Mouse (Mus musculus): ENCODE measurements at regions not wholly inside any gene's neighbourhood (a gene's known extent, or its start where the extent isn't known, plus 50 kb on each side); places are given as distances from the start of the nearest gene placed in this dataset.

DNA sequence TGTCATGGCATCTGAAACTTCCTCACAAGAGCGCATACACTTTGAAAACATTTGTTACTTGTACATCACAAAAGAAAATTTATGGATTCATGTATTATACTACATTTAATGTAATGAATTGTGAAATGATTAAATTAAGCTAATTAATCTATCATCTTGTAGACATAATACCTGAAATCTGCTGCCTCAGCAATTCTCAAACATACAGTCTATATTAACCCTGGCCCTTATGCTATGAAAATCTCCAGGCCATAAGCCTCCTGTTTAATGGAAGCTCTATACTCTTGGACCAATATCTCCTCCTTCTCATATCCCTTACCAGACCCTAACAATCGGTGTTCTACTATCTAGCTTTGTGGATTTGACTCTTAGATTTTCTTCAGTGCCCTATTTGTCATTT lies 455.8 kb upstream of the Fam160b2 start:
- TF ChIP-seq EP300 (IDR thresholded peaks at IDR 0.05): no peak
- no peak for TF ChIP-seq CTCF (IDR thresholded peaks at IDR 0.05)

Data from lung, postnatal 0 days (tissue).